Mouse (Mus musculus) liver, adult 2 months (tissue): ENCODE measurements at regions not wholly inside any gene's neighbourhood (a gene's known extent, or its start where the extent isn't known, plus 50 kb on each side); places are given as distances from the start of the nearest gene placed in this dataset.

ENCODE experiments used
- CTCF ChIP-seq: fragments of 200-500 bp; IDR thresholded peaks from 2 replicates; pipeline ENCODE4 v1.5.1; 2011; ENCODE audit warnings: low read depth, low read length, control low read depth
- POLR2A ChIP-seq: fragments of 200-500 bp; IDR thresholded peaks from 2 replicates; pipeline ENCODE4 v1.6.1; 2011; ENCODE audit warnings: low read length, control low read depth; ENCODE audit not compliant: insufficient read depth; ENCODE audit errors: extremely low read depth

- TF ChIP-seq CTCF: no peak
- TF ChIP-seq POLR2A: no peak
These were observed 154.5 kb downstream of the Gm45692 start for GRCm38 (mm10) chr8:26273792-26274191.
